Mouse (Mus musculus) urinary bladder, postnatal 10 days (tissue): ENCODE data around the gene Cpeb4.

Experiments
- DNase-seq: peaks from one replicate; pipeline ENCODE4 v3.0.0; 2022; ENCODE audit warnings: low spot score

The Cpeb4 gene

GRCm38 (mm10) chr11:31846771-31847468, 25.1 kb upstream of the Cpeb4 start:
- DNase-seq, result no peak

GRCm38 (mm10) chr11:31847469-31847805, 24.6 kb upstream of the Cpeb4 start:
- DNase-seq, result no peak

- DNase-seq, result no peak
Observed at GRCm38 (mm10) chr11:31848725-31849124, 23.3 kb upstream of the Cpeb4 start.

GRCm38 (mm10) chr11:31850156-31850775, 21.7 kb upstream of the Cpeb4 start:
- no peak for DNase-seq

GRCm38 (mm10) chr11:31850995-31851394, 21.0 kb upstream of the Cpeb4 start:
- no peak for DNase-seq

- no peak for DNase-seq
Observed at GRCm38 (mm10) chr11:31851702-31852560, 20.1 kb upstream of the Cpeb4 start.

- DNase-seq, result no peak
Observed at GRCm38 (mm10) chr11:31854955-31855354, 17.1 kb upstream of the Cpeb4 start.

- DNase-seq, result no peak
Observed at GRCm38 (mm10) chr11:31857479-31857878, 14.5 kb upstream of the Cpeb4 start.

- DNase-seq, result no peak
Observed at GRCm38 (mm10) chr11:31861149-31861890, 10.7 kb upstream of the Cpeb4 start.

- no peak for DNase-seq
Observed at GRCm38 (mm10) chr11:31867976-31868375, 4.0 kb upstream of the Cpeb4 start.

- DNase-seq, result peak; percentile 88
Observed at GRCm38 (mm10) chr11:31870285-31871010, 1.6 kb upstream of the Cpeb4 start.

- DNase-seq, result no peak
Observed at GRCm38 (mm10) chr11:31871135-31871541, 873 bp upstream of the Cpeb4 start.

- no peak for DNase-seq
Observed at GRCm38 (mm10) chr11:31872546-31873261, 693 bp downstream of the Cpeb4 start.

- no peak for DNase-seq
Observed at GRCm38 (mm10) chr11:31874071-31874470, 2.1 kb downstream of the Cpeb4 start.

GRCm38 (mm10) chr11:31883671-31884070, 11.7 kb downstream of the Cpeb4 start:
- DNase-seq, result no peak

GRCm38 (mm10) chr11:31885765-31886164, 13.8 kb downstream of the Cpeb4 start:
- DNase-seq, result no peak

- no peak for DNase-seq
Observed at GRCm38 (mm10) chr11:31888229-31888628, 16.2 kb downstream of the Cpeb4 start.

- no peak for DNase-seq
Observed at GRCm38 (mm10) chr11:31892152-31892551, 20.1 kb downstream of the Cpeb4 start.

- no peak for DNase-seq
Observed at GRCm38 (mm10) chr11:31893639-31894038, 21.6 kb downstream of the Cpeb4 start.

- DNase-seq, result no peak
Observed at GRCm38 (mm10) chr11:31896065-31896792, 24.2 kb downstream of the Cpeb4 start.
